Mouse (Mus musculus) ES-Bruce4 (cell line): Measurements from ENCODE around the gene Gsdma3. TPM values are rescaled to one million over a fixed set of nuclear protein-coding genes. Genes with fewer than 3 reads are reported as not detected.
A peak's percentile ranks its signal among the peaks of the same experiment; 100 is the strongest.
"Not testable (repeated sequence)": the region's sequence is repeated elsewhere in the genome, so short reads cannot be mapped to it uniquely, and the experiment has no call there.

Source experiments
- H3K27ac ChIP-seq: 2 replicates; pipeline ENCODE4 v1.5.1; 2012; ENCODE audit warnings: low read length, inconsistent platforms; ENCODE audit not compliant: insufficient read depth
- H3K27me3 ChIP-seq: 2 replicates; pipeline ENCODE4 v1.6.1; 2012; ENCODE audit warnings: mild to moderate bottlenecking, low read length, inconsistent platforms; ENCODE audit not compliant: control insufficient read depth, poor library complexity, insufficient read depth, severe bottlenecking
- H3K36me3 ChIP-seq: 2 replicates; pipeline ENCODE4 v1.6.1; 2012; ENCODE audit warnings: inconsistent platforms, mild to moderate bottlenecking, low read length, moderate library complexity; ENCODE audit not compliant: control insufficient read depth, poor library complexity, insufficient read depth, severe bottlenecking
- H3K4me1 ChIP-seq: one replicate; pipeline ENCODE4 v1.8.1; 2011; ENCODE audit warnings: low read length; ENCODE audit not compliant: control insufficient read depth, insufficient read depth
- H3K4me3 ChIP-seq: 2 replicates; pipeline ENCODE4 v1.5.1; 2011; ENCODE audit warnings: low read depth, mild to moderate bottlenecking, low read length
- H3K9ac ChIP-seq: 2 replicates; pipeline ENCODE4 v1.6.1; 2012; ENCODE audit warnings: low read depth, mild to moderate bottlenecking, inconsistent platforms; ENCODE audit not compliant: poor library complexity, severe bottlenecking
- H3K9me3 ChIP-seq: replicated peaks from 2 replicates; pipeline ENCODE4 v1.6.1; 2012; ENCODE audit warnings: mild to moderate bottlenecking, low read length, inconsistent platforms; ENCODE audit not compliant: control insufficient read depth, poor library complexity, insufficient read depth, severe bottlenecking
- CTCF ChIP-seq: IDR thresholded peaks from one replicate; pipeline ENCODE4 v1.8.1; 2011; ENCODE audit warnings: low read depth, low read length
- EP300 ChIP-seq: IDR thresholded peaks from 2 replicates; pipeline ENCODE4 v1.6.1; 2011; ENCODE audit warnings: low read depth, low read length; ENCODE audit not compliant: insufficient read depth
- POLR2A ChIP-seq: IDR thresholded peaks from one replicate; pipeline ENCODE4 v1.8.1; 2011; ENCODE audit warnings: low read length; ENCODE audit not compliant: insufficient read depth
- polyA plus RNA-seq: library from polyadenylated mRNA; stranded (reverse); fragments of >200 nt; gene quantifications from 2 replicates; pipeline ENCODE4 v1.2.4, GENCODE M21; 2011; ENCODE audit warnings: low read depth; ENCODE audit not compliant: missing spikeins, insufficient read depth, insufficient read length

Gsdma3 gene
- polyA plus RNA-seq, 1 experiment = not detected

- Histone ChIP-seq H3K4me1 (no peaks in the 10 kb centered on the region), H3K27ac (no peak overlapping the region), H3K27me3 (no peaks in the 10 kb centered on the region), H3K4me3 (no peak overlapping the region), H3K9ac (no peak overlapping the region), H3K36me3 (no peaks in the 10 kb centered on the region), H3K9me3 (0 out of 2 replicates have a peak, but pooled peaks cover 3% of the 10 kb centered on the region)
- no peak for TF ChIP-seq EP300
- TF ChIP-seq POLR2A = no peak
- TF ChIP-seq CTCF = no peak
Measured at GRCm38 (mm10) chr11:98628706-98629105, 2.5 kb downstream of the Gsdma3 start.

DNA sequence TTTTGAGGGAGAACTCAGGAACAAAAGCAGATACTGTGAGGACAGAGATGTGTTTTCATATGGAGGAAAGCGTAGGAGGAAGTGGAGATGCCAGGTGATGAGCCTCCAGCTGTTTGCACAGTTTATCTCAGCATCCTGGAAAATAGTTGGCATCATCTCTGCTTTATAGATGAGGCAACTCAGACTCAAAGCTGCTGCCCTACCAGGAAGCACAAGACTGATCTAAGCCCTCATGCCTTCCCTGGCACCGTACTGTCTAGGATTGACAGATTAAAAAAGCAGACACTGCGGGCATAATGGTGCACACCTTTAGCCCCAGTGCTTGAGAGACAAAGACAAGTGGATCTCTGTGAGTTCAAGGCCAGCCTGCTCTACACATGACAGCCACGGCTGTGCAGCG, 4.5 kb downstream of the Gsdma3 start:
- TF ChIP-seq POLR2A (no peak), CTCF (no peak), EP300 (no peak)
- Histone ChIP-seq H3K27ac (no peak overlapping the region), H3K9me3 (no peaks in the 10 kb centered on the region)

DNA sequence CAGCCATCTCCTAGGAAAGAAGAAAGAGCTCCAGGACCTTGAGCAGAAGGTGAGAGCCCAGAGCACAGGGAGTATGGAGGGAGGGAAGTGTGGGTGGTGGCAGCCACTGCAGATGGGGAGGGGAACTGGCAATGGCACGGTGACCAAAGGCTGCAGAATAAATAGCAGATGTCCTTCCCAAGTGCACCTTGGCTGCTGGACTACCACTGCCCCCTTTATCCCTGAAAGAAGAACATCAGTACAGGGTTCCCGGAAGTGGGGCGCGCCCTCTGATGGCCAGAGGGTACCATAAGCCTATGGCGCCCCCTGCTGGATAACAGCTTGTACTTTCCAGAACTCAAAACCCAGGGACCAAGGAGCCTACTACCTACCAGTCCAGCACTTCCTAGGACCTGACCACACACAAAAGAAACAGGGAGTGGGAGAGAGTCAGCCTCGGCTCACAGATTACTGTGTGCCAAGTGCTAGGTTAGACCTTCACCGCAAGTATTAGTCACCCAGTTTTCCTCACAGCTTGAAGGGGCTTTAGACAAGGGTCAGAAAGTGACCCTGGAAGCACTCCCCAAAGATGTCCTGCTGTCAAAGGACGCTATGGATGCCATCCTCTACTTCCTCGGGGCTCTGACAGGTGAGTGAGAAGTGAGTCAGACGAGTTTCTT, 9.3 kb downstream of the Gsdma3 start:
- peak; percentile 41 for TF ChIP-seq CTCF
- H3K36me3 ChIP-seq, H3K4me3 ChIP-seq: not testable (repeated sequence)

More for the DNA sequence above, 4.5 kb downstream of the Gsdma3 start:
- Histone ChIP-seq H3K9ac (no peak overlapping the region), H3K4me1 (peaks cover 2% of the 10 kb centered on the region), H3K27me3 (no peaks in the 10 kb centered on the region), H3K36me3 (no peaks in the 10 kb centered on the region), H3K4me3 (no peak overlapping the region)

DNA sequence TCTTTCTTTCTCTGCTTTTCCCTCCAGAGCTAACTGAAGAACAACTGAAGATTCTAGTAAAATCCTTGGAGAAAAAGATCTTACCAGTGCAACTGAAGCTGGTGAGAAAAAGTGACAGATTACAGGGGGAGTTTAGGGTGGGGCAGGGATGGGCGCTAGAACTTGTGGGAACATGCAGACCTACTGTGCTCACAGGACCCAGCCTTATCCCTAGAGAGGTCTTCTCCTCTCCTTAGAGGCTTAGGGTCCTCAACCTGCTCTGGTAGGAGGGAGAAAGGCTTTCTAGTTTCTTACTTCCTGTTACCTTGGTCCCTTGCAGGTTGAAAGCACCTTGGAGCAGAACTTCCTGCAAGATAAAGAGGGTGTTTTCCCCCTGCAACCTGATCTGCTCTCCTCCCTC, 11.3 kb downstream of the Gsdma3 start:
- Histone ChIP-seq H3K9me3 (no peaks in the 10 kb centered on the region; the same call in 1 of the 2 replicates), H3K9ac (no peak overlapping the region), H3K27ac (no peak overlapping the region), H3K36me3 (no peaks in the 10 kb centered on the region), H3K27me3 (no peaks in the 10 kb centered on the region), H3K4me1 (peaks cover 2% of the 10 kb centered on the region), H3K4me3 (no peak overlapping the region)
- TF ChIP-seq EP300 (no peak), POLR2A (no peak), CTCF (no peak)

More for the DNA sequence above, 9.3 kb downstream of the Gsdma3 start:
- not testable (repeated sequence) for H3K27ac ChIP-seq, H3K9ac ChIP-seq, H3K27me3 ChIP-seq, H3K9me3 ChIP-seq, H3K4me1 ChIP-seq

DNA sequence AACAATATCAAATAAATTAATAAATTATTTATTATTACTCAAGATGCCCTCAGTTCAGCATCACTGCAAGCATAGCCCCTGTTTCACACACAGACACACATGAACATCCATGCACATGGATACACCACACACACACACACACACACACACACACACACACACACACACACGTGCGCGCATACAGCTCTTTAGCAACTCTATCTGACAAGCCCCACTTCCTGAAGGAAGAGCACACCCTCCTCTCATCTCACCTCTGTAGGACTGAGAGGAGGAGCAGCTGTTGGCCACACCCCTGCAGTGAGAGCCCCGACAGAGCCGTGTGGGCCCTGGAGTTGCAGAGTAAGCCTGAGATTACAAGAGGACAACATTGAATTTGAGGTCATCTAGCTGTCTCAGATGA, 13.9 kb downstream of the Gsdma3 start:
- TF ChIP-seq EP300 (no peak), CTCF (no peak)
- H3K4me1 ChIP-seq = peaks cover 2% of the 10 kb centered on the region
- no peak overlapping the region for H3K27ac ChIP-seq
- H3K9me3 ChIP-seq = peaks cover 5% of the 10 kb centered on the region; the same call in 1 of the 2 replicates
- H3K27me3 ChIP-seq = no peaks in the 10 kb centered on the region
- H3K36me3 ChIP-seq = no peaks in the 10 kb centered on the region
- no peak overlapping the region for H3K4me3 ChIP-seq
- H3K9ac ChIP-seq = no peak overlapping the region

GRCm38 (mm10) chr11:98644757-98645156, 18.6 kb downstream of the Gsdma3 start:
- H3K27me3 ChIP-seq = peaks cover 2% of the 10 kb centered on the region
- no peak overlapping the region for H3K4me3 ChIP-seq
- peaks cover 10% of the 10 kb centered on the region; the same call in 1 of the 2 replicates for H3K9me3 ChIP-seq
- TF ChIP-seq POLR2A (no peak), CTCF (no peak), EP300 (no peak)
- H3K4me1 ChIP-seq = no peaks in the 10 kb centered on the region
- H3K27ac ChIP-seq = no peak overlapping the region
- H3K9ac ChIP-seq = no peak overlapping the region
- no peaks in the 10 kb centered on the region for H3K36me3 ChIP-seq
